Mouse (Mus musculus) embryo, embryonic 10.5 days (tissue): Measurements from ENCODE around the gene Cand2.

Experiments used
- DNase-seq: peaks from one replicate; pipeline ENCODE4 v3.0.0-alpha.2; 2015; ENCODE audit warnings: low spot score

Cand2 gene

DNA sequence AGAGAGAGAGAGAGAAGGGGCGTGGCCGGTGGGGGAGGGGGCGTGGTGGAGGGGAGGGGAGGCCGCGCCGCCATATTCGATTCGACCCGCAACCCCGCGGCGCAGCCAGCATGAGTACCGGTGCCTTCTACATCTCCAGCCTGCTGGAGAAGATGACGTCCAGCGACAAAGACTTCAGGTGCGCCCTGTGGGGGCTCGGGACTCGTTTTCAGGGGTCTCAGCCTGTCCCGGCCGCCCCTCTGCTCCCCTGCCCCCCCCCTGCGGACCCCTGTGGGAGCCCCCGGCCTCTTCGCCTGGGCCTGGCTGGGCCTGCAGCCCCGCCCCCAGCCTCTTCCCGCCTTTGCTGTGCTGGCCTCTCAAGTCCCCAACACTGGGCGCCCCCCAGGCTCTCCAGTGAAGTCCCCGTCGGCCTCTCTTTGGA lies at the start of gene Cand2:
Gene Cand2 (plus strand): TSS at position 38 of the 421 bp plus-strand sequence.
- DNase-seq, result peak; percentile 87

DNA sequence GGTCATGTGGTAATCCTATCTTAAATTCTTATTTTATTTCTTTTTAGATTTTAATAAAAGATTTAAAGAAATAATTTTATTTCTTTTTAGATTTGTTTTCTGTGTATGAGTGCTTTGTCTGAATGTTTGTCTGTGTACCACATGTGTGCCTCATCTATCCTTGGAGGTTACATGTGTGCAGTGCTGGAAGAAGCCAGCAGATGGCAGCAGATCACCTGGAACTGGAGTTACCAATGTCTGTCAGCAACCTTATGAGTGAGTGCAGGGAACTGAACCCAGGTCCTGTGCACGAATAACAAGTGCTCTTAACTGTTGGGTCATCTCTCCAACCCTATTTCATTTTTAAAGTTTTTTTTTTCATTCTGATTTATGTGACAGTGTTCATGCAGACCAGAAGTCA lies 47.2 kb upstream of the Cand2 start:
- DNase-seq, result peak; percentile 74

DNA sequence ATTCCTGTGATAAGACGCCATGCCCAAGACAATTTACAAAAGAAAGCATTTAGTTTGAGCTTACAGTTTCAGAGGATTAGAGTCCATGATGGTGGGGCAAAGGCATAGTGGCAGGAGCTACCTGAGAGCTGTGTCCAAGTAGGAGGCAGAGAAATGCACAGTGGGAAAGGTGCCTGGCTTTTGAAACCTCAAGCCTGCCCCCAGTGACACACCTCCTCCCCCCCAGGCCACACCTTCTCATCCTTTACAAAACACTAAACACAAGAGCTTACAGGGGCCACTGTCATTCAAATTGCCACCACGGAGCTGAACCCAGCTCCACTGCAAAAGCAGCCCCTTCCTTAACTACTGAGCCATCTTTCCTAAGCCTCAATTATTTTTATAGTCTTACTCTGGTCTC lies 46.8 kb upstream of the Cand2 start:
- DNase-seq, result no peak

DNA sequence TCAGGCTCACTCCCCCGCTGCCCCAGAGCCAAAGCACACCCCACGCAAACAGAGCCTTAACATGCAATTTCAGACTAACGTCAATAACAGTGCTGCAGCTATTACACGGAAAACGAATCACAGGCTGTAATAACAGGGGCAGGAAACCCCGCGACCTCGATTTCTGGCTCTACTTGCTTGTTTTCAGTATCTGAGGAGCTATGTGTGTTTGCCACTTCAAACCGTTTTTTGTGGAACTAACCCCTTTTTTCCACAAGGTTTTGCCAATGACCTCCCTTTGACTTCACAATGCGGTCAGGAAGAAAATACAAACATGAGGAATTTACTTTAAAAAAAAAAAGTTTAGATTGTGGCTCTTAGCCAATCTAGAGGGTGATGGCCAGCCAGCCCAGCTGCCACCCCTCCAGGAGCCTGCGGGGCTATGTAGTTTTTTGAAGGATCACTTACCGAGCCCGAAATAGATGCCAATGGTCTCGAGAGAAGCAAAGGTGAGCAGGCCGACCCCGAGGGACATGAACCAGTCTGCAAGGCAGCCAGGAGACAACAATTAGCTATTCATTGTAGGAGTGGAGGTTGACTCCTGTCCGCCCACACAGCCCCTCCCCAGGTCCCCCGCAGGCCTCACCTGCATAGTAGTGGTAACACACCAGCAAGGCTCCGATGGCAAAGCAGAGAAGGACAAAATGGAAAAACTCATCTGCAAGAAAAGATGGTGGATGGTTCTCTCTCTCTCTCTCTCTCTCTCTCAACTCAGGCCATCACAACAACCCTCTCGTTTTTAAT lies 43.6 kb upstream of the Cand2 start:
- no peak for DNase-seq

DNA sequence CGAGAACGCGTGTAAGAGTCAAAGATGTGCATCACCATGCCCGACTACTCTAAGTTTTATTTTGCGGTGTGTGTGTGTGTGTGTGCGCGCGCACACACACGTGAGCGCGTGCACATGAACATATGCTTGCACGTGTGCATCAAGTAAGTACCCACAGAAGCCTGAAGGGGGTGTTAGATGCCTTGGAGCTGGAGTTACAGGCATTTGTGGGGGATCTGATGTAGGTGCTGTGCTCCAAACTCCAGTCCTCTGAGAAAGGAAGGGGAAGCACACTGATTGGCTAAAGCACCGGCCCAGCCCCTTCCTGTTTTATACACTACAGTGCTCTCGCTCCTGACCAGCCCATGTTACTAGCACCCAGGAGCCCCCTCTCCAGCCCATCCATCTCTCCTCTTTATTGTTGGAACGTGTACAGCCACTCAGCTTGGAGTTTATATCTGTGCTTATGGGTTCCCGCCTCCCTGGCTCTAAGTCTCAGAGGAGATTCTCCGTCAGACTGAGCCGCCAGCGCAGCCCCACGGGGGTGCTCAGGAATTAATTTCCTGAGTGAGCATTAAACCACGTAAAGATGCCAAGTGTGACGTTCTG lies 41.9 kb upstream of the Cand2 start:
- no peak for DNase-seq

DNA sequence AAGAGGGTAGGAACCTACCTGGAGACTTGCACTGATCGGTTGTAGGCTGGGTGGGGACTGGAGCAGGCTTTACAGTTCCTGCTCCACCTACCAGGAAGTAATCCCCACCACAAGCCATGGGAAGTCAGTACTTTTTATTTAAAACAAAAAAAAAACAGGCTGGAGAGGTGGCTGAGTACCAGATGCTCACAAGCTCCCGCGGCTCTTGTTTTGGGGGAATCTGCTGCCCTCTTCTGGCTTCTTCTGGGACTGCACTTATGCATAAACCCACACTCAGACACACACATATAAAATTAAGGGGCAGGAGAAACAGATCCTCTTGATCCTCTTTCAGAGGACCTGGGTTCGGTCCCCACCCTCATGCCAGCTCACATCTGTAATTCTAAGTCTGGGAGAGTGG lies 39.4 kb upstream of the Cand2 start:
- peak; percentile 37 for DNase-seq

DNA sequence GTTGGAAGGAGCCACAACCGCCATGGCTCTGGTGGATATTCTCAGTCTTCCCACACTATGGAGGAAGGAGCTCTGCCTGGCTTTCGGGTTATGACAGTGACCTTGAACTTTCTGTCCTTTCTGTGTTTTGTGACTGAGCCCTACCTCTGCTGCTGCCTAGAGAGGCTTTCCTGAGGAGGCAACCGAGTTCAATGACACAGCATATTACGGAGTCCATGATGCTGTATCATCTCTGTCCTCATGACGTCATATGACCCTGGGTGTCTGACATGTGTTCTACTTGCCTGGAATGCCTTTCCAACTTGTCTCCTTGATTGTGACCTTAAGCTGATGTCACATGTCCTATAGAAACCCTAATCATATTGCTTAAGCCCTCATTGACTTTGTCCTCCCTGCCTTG lies 35.3 kb upstream of the Cand2 start:
- no peak for DNase-seq

DNA sequence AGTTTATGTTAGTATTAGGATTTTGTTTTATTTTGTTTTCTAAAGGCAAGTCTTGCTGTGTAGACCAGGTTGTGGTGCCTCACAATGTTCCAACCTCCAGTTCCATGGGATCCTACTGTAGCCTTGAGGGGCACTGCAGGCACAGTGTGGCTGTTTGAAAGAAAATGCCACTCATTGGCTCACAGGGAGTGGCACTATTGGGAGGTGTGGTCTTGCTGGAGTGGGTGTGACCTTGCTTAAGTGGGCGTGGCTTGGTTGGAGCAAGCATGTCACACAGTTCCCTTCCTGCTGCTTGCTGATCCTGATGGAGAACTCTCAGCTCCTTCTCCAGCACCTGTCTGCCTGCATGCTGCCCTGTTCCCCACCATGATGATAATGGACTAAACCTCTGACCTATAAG lies 30.8 kb upstream of the Cand2 start:
- peak; percentile 44 for DNase-seq

DNA sequence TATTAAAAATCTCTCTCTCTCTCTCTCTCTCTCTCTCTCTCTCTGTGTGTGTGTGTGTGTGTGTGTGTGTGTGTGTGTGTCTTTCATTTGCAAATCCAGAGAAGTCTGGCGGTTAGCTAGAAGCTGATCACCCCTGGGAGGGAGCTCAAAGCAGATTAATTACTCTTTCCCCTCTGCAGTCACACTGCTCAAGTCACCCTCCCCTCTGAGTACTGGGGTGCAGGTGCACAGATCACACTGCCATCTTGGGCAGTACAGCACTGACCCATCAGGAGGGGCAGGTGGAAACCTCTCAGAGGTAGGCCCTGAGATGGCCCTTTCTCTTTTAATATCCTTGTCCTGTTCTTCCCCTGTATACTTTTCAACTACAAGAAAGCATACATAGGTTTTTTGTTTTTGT lies 28.0 kb upstream of the Cand2 start:
- DNase-seq, result no peak

DNA sequence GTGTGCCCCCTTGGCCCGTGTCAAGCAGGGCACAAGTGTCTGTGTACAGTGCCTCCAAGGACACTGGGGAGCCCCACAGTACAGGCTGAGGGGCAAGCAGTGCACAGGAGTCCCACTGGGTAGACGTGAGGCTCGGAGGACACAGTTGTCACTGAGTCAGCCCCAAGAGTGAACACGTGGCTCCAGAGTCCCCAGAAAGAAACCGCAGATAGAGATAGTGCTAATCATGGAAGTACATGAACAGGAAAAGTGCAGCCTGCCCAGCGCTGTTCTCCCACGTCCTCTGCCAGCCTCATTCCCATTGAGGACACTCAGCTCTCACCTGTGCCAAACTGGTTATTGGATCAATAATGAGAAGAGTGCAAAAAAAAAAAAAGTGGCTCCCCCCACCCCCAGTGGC lies 18.8 kb upstream of the Cand2 start:
- no peak for DNase-seq

DNA sequence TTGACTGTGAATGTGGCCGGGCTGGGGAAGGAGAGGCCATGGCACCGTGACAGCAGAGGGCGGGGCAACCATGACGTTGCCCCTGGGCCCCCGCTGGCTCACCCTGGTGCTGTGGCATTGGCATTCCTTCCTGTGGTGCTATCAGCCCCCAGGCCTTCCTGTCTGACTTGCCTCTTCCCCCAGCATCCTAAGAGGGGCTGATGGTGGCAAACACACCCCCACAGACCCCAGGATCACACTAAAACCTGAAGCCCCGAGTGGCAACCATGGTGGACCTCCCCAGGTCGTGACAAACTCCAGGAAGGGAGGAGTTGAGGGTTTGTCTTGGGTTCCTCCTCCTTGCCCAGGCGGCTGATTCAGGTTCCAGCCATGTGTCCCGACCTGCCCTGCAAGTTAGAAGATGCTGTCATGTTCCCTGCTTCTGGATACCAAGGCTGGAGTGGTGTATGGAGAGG lies 15.3 kb upstream of the Cand2 start:
- DNase-seq, result no peak

DNA sequence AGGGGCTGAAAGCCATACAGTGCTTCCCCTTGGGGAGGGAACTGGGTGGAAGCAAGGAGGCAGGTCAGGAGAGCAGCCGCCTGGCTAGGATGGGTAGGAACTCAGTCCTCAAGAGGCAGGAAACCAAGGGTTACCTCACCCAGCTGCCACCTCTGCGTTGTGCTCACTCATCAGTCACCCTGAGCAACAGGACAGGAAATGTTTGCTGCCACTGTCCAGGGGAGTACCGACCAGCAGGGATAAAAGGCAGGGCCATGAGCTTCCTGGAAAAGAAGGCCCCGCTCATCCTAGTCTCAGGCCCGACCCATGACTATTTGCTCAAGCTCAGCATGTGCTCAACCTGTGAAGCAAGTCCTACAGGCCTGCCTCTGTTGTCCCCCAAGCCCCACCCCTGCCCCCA lies 14.9 kb upstream of the Cand2 start:
- no peak for DNase-seq

DNA sequence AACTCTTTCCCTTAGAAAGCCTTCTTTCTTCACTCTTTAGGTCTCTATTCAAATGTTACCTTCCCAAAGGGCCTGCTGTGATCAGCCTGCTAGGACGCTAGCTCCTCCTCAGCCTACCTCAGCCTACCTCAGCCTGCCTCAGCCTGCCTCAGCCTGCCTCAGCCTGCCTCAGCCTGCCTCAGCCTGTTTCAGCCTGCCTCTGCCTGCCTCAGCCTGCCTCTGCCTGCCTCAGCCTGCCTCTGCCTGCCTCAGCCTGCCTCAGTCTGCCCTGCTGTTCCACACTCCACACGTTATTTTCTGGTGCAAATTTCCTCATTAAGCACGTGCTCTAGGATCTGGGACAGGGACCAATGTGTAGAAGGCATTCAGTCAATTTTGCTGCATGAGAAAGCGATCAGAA lies 14.2 kb upstream of the Cand2 start:
- no peak for DNase-seq

DNA sequence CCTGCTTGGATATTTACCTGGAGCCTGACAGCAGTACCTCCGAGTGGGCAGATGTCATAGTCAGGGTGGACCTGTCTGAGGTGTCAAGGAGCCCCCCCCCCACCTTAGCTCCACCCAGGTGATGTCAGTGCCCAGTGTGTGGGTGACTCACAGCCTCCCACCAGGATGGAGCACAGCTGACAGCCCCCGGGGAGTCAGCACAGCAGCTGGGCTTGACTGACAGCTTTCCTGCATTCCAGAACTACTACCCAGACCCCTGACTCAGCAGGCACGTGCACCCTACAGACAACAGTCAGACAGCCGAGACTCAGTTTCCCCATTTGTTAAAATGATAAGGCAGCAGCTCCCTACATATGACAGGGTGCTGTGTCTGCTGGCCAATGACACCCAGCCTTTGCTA lies 13.4 kb upstream of the Cand2 start:
- DNase-seq, result no peak

DNA sequence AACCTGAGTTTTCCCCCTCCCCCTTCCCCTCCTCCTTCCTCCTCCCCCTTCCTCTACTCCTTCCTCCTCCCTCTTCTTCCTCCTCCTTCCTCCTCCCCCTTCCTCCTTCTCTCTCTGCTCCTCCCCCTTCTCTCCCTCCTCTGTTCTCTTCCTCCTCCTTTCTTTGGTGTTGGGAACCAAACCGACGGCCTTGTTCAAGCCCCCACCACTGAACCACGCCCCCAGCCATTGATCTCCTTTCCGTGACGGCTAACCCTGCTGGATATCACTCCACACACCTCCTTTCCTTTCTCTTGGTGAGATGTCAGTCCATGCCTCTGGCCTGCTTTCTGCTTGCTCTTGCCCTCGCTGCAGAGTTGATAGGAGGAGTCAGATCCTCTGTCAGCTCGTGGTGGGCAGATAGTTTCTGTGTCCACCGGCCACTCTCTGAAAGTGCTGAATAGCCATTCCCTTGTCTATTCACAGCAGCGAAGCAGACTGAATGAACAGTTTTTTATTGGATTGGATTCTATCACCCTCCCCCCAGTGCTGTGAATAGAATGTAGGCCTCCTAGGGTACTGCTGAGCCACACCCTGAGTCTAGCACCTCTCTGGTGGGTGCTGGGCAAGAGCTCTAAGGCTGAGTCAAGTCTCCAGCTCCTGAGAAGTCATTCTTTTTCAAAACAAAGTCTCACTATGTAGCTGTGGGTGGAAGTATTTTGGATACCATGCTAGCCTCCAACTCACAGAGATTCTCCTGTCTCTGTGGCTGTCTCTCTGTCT lies 12.2 kb upstream of the Cand2 start, which contains the start of gene Tmem40:
Gene Tmem40 (minus strand): TSS at position 416 of the 762 bp plus-strand sequence.
- DNase-seq, result peak; percentile 81

DNA sequence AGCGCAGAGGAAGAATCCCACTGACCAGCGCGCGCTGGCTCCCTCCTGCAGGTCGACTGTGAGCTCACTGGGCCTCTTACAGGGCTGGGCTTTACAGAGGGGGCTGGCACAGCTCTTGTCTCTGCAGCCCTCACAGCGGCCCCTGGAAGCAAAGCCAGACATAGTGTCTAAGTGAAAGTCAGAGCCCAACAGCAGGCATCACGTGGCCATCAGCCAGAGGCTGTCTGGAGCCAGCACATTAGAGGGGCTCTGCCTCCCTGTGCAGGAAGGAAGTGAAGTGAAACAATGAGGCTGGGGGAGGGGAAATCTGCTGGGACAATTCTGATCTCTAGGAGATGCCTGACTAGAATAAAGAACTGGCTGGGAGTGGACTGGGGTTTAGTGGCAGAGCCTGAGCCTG lies 10.2 kb upstream of the Cand2 start:
- DNase-seq, result peak; percentile 94

DNA sequence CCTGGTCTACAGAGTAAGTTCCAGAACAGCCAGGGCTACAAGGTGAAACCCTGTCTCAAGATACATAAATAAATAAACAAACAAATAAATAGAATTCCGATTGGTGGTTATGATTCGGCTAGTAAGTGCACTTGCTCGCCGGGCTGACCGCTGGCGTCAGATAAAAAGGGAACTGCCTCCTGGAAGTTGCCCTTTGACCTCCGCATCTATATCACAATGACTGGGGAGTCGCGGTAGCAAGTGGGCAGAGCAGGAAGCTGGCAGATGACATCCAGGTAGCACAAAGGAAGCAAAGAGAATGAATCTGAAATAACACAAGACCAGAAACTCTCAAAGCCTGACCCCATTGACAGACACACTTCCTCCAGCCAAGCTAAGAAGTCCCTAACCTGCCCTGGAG lies 7.0 kb upstream of the Cand2 start:
- no peak for DNase-seq

DNA sequence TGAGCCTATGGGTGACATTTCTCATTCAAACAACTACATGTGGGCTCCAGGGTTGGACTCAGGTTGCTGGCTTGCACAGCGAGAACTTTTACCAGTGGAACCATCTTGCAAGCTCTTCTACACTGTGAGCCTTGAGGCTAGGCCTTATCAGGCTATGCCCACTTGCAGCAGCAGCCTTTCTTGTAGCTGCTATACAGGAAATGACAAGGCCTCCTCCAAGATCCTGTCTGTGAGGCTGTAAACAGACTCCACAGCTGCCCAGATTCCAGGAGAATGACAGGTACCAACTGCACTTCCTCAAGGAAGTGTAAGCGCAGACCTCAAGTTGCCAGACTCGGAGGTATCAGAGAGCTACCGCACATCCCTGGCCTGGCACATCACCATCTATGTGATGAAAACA lies 6.1 kb upstream of the Cand2 start:
- DNase-seq, result no peak

DNA sequence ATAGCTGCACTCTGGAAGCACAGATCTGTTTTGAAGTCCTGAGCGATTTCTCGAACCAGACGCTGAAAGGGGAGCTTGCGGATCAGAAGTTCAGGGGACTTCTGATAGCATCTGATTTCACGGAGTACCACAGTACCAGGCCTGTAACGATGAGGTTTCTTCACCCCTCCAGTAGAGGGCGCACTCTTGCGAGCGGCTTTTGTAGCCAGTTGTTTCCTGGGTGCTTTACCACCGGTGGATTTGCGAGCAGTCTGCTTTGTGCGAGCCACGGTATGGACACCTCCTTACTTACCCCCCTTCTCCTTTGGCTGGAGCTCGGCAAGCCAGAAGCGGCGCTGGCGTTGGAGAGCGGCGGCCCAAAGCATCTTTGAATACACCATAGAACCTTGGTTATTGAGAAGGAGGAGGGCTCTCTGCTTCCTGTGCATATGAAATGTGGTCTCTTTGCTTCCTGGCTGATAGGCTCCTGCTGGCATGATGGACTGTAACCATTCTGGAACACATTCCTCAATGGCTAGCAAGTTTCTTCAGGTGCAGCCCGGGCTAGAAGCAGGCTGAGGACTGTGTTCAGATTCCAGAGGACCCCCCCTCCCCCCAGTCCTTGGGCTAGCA lies 4.2 kb upstream of the Cand2 start:
- no peak for DNase-seq

DNA sequence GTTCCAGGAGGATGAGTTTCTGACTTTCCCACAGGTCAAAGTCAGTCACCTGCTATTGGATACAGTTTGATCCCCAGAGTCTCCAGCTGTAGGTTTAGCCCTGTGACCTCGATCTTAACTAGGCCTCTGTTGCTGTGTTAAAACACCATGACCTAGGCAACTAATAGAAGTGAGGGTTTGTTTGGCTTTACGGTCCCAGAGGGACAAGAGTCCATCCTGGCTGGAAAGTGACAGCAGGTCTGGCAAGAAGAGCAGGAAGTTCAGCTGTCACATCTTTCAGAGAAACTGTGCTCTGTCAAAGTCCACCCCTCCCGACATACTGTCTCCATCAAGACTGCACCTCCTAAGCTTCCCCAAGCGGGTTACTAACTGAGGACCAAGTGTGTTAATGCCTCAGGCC lies 3.5 kb upstream of the Cand2 start:
- DNase-seq, result no peak

DNA sequence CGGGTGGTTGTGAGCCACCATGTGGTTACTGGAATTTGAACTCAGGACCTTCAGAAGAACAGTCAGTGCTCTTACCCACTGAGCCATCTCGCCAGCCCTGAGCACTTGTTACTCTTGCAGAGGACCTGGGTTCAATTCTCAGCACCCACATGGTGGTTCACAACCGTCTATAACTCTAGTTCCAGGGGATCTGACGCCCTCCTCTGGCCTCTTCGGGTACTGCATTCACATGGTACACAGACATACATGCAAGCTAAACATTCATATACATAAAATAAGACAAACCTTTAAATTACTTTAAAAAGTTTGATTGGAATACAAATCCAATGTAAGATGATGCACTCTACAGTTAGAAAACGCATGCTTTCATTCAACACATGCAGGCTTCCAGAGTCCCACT lies 2.1 kb upstream of the Cand2 start:
- no peak for DNase-seq

DNA sequence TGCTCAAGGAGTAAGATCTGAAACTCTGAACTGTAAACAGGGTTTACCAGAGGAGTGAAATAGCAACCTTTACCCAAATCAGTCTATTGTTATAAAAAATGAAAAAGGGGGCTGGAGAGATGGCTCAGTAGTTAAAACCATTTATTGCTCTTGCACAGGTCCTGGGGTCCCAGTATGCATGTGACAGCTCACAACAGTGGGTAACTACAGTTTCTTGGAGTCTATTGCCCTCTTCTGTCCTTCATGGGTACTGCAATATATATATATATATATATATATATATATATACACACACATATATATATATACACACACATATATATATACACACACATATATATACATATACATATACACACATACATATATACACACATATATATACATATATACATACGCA lies 1.7 kb upstream of the Cand2 start:
- no peak for DNase-seq

DNA sequence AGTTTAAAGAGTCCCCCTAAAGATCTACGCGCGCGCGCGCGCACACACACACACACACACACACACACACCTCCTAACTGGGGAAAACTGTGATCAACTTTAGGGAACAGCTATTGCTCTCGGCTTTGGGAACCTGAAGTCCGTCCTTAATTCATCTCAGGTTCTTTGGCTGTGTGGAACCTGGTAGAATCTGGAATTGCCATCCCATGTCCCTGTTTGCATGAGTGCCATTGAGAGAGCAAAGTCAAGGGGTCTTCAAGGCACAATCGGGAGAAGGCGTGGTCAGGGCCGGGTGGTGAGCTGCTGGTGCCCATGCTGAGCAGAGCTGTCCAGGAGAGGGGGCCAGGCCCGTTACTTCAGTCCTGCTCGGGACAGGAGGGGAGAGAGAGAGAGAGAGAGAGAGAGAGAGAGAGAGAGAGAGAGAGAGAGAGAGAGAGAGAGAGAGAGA lies 348 bp upstream of the Cand2 start:
- DNase-seq, result peak; percentile 89
